In genomic region chr4:147541105-147541504, GRCm38 (mm10) we compare ENCODE assay signal across 20 mouse cellular contexts. TPM values are rescaled to one million over a fixed set of nuclear protein-coding genes. Genes with fewer than 3 reads are reported as not detected.
"Had no signal": no experiment of that assay in that cellular context is flagged by ENCODE, and none has a peak within 500 bp of the region (broad histone marks: within the 10 kb centered on the region; RNA-seq: fewer than 3 reads in every experiment).

No protein-coding gene starts in this region.

- H3K27ac ChIP-seq: neural tube, embryonic 13.5 days; neural tube, embryonic 15.5 days; stomach, embryonic 15.5 days; stomach, postnatal 0 days had no signal

- H3K36me3 ChIP-seq: neural tube, embryonic 13.5 days; stomach, embryonic 15.5 days had no signal

- H3K9ac ChIP-seq: neural tube, embryonic 13.5 days; neural tube, embryonic 15.5 days; stomach, embryonic 15.5 days had no signal

- H3K4me1 ChIP-seq: neural tube, embryonic 13.5 days; neural tube, embryonic 15.5 days; stomach, embryonic 15.5 days had no signal

- H3K4me3 ChIP-seq: neural tube, embryonic 13.5 days; neural tube, embryonic 15.5 days; stomach, embryonic 15.5 days had no signal

- H3K9me3 ChIP-seq: stomach, embryonic 15.5 days had no signal

- DNase-seq: retina, postnatal 1 day; right cerebral cortex, adult 18-20 months; right cerebral cortex, postnatal 14 days; right cerebral cortex, postnatal 25 days; right cerebral cortex, postnatal 4 days; spleen, adult 18-20 months; thymus, adult 18-20 months; thymus, adult 2 months; thymus, postnatal 14 days; thymus, postnatal 25 days; thymus, postnatal 36 days; thymus, postnatal 4 days had no signal

- H3K4me2 ChIP-seq: neural tube, embryonic 13.5 days; neural tube, embryonic 15.5 days; stomach, embryonic 15.5 days had no signal

- H3K27me3 ChIP-seq: neural tube, embryonic 13.5 days; neural tube, embryonic 15.5 days; stomach, embryonic 15.5 days had no signal

RNA-seq across cellular contexts. Expression of gene Gm16503, which starts 1.1 kb away (rescaled TPM):
- polyA plus RNA-seq: small intestine, adult 2 months; spleen, adult 2 months had no signal

RNA-seq across cellular contexts. Expression of gene Zfp985, which starts 12.0 kb away (rescaled TPM):
- total RNA-seq: neutrophil, adult 5-6 weeks had no signal
- polyA plus RNA-seq: small intestine, adult 2 months; spleen, adult 2 months; testis, adult 2 months; thymus, adult 2 months had no signal

RNA-seq across cellular contexts. Expression of gene Zfp982, which starts 48.9 kb away (rescaled TPM):
- total RNA-seq: neutrophil, adult 5-6 weeks had no signal
- polyA plus RNA-seq: small intestine, adult 2 months; spleen, adult 2 months; thymus, adult 2 months had no signal
